Mouse (Mus musculus): ENCODE data around the gene Sema4a. TPM values are rescaled to one million over a fixed set of nuclear protein-coding genes. Genes with fewer than 3 reads are reported as not detected.
A peak's percentile ranks its signal among the peaks of the same experiment; 100 is the strongest.
"Not testable (repeated sequence)": the region's sequence is repeated elsewhere in the genome, so short reads cannot be mapped to it uniquely, and the experiment has no call there.

The Sema4a gene
- total and polyA plus RNA-seq, 2 experiments from 2014 or later = 0.93 to 2.1 TPM

DNA sequence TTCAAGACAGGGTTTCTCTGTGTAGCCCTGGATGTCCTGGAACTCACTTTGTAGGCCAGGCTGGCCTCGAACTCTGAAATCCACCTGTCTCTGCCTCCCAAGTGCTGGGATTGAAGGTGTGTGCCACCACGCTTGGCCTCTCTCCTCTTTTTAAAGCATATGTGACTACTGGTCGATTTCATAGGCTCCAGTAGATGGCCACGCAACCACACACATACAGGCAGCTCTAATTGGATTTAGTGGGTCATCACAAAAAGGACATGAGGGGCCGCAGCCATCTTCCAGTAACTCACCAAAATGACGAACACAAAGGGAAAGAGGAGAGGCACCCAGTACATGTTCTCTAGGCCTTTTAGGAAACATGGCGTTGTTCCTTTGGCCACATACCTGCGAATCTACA lies 32.3 kb downstream of the Sema4a start:
- not testable (repeated sequence) for H3K4me2 ChIP-seq (ENCODE audit: low read depth, low read length)
- 62% methylated on average over 8 of the region's 8 CpGs for whole genome bisulfite sequencing
- peaks cover 10% of the 10 kb centered on the region for H3K4me1 ChIP-seq (ENCODE audit: control insufficient read depth, insufficient read depth)

GRCm38 (mm10) chr3:88427342-88427905 lies 33.6 kb downstream of the Sema4a start:
- Histone ChIP-seq H3K9me3 (replicated peaks; ENCODE audit: control insufficient read depth, low read length) (no peaks in the 10 kb centered on the region), H3K27me3 (ENCODE audit: control insufficient read depth, insufficient read depth, low read length) (no peaks in the 10 kb centered on the region), H3K27ac (ENCODE audit: low read depth) (no peak overlapping the region), H3K4me3 (ENCODE audit: low read depth, low read length) (no peak overlapping the region), H3K4me2 (ENCODE audit: low read depth, low read length) (no peak overlapping the region), H3K4me1 (ENCODE audit: control insufficient read depth, insufficient read depth) (peaks cover 14% of the 10 kb centered on the region), H3K9ac (replicated peaks; ENCODE audit: low read depth, low read length) (no peak overlapping the region), H3K36me3 (replicated peaks; ENCODE audit: control insufficient read depth, insufficient read depth, low read length) (no peaks in the 10 kb centered on the region)
- 58% methylated on average over 4 of the region's 4 CpGs for WGBS
- DNase-seq (ENCODE audit: low spot score) = no peak
- TF ChIP-seq CTCF (IDR thresholded peaks at IDR 0.05; ENCODE audit: low read depth) = no peak
- no peak for ATAC-seq (ENCODE audit: insufficient read depth, low read depth)

More for the DNA sequence above, 32.3 kb downstream of the Sema4a start:
- not testable (repeated sequence) for DNase-seq (ENCODE audit: low spot score); H3K27ac ChIP-seq (ENCODE audit: low read depth); ATAC-seq (ENCODE audit: insufficient read depth, low read depth); H3K9me3 ChIP-seq (replicated peaks; ENCODE audit: control insufficient read depth, low read length); H3K4me3 ChIP-seq (ENCODE audit: low read depth, low read length); H3K27me3 ChIP-seq (ENCODE audit: control insufficient read depth, insufficient read depth, low read length); H3K9ac ChIP-seq (replicated peaks; ENCODE audit: low read depth, low read length); H3K36me3 ChIP-seq (replicated peaks; ENCODE audit: control insufficient read depth, insufficient read depth, low read length)
- TF ChIP-seq CTCF (IDR thresholded peaks at IDR 0.05; ENCODE audit: low read depth) = peak; percentile 37

DNA sequence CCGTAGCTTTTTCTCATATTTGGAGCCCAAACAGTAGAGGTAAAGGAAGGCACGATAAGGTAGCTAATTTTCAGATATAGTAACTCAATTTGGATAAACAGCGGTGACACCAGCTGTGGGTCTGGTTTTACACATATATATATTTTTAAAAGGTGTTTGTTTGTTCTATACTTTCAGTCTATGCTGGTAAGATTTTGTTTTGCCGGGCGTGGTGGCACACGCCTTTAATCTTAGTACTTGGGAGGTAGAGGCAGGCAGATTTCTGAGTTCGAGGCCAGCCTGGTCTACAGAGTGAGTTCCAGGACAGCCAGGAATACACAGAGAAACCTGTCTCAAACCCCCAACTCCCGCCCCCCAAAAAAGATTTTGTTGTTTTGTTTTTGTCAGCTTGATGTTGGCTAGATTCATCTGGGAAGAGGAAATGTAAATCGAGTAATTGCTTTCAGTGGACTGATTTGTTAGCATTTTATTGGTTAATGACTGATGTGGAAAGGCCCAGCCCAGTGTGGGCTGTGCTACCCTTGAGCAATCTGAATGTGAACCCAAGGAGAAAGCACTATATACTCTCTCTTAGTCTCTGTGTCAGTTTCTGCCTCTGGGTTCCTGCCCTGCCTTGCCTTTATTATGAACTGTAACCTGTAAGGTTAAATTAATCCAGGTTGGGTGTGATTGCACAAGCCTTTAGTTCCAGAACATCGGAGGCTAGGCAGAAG lies 35.1 kb downstream of the Sema4a start:
- no peak for DNase-seq (ENCODE audit: low spot score)
- peak overlapping the region; percentile 46; the same call in 1 of the 2 replicates for H3K9ac ChIP-seq (replicated peaks; ENCODE audit: low read depth, low read length)
- H3K4me3 ChIP-seq (ENCODE audit: low read depth, low read length) = peak overlapping the region; percentile 78; the same call in 1 of the 2 replicates
- peaks cover 14% of the 10 kb centered on the region for H3K4me1 ChIP-seq (ENCODE audit: control insufficient read depth, insufficient read depth)
- H3K36me3 ChIP-seq (replicated peaks; ENCODE audit: control insufficient read depth, insufficient read depth, low read length) = peaks cover 8% of the 10 kb centered on the region
- no peak overlapping the region for H3K27ac ChIP-seq (ENCODE audit: low read depth)
- H3K27me3 ChIP-seq (ENCODE audit: control insufficient read depth, insufficient read depth, low read length) = no peaks in the 10 kb centered on the region
- no peaks in the 10 kb centered on the region for H3K9me3 ChIP-seq (replicated peaks; ENCODE audit: control insufficient read depth, low read length)
- 77% methylated on average over 10 of the region's 10 CpGs for WGBS
- peak overlapping the region; percentile 91 for H3K4me2 ChIP-seq (ENCODE audit: low read depth, low read length)
- no peak for TF ChIP-seq CTCF (IDR thresholded peaks at IDR 0.05; ENCODE audit: low read depth)
- no peak for TF ChIP-seq EP300 (IDR thresholded peaks at IDR 0.05; ENCODE audit: low read depth)
- ATAC-seq (ENCODE audit: insufficient read depth, low read depth) = no peak

DNA sequence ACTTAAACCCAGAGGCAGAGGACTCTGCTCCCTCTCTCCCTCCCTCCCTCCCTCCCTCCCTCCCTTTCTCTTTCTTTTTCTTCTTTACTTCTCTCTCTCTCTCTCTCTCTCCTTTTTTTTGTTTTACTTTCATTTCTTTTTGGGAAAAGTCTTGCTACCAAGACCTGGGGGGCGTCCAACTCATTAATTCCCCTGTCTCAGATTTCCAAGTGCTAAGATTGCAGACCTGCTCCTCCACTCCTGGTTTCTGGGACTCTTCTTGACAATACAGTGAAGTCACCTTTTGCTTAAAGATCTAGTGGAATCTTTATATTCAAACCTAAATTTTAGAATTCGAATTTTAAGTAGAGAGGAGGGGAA lies 35.7 kb downstream of the Sema4a start:
- no peaks in the 10 kb centered on the region for H3K27me3 ChIP-seq (ENCODE audit: control insufficient read depth, insufficient read depth, low read length)
- H3K27ac ChIP-seq (ENCODE audit: low read depth) = no peak overlapping the region
- H3K4me3 ChIP-seq (ENCODE audit: low read depth, low read length) = peak overlapping the region; percentile 78
- H3K9ac ChIP-seq (replicated peaks; ENCODE audit: low read depth, low read length) = peak overlapping the region; percentile 46
- H3K9me3 ChIP-seq (replicated peaks; ENCODE audit: control insufficient read depth, low read length) = no peaks in the 10 kb centered on the region
- H3K36me3 ChIP-seq (replicated peaks; ENCODE audit: control insufficient read depth, insufficient read depth, low read length) = peaks cover 13% of the 10 kb centered on the region
- no peak for ATAC-seq (ENCODE audit: insufficient read depth, low read depth)
- TF ChIP-seq CTCF (IDR thresholded peaks at IDR 0.05; ENCODE audit: low read depth) (no peak), EP300 (IDR thresholded peaks at IDR 0.05; ENCODE audit: low read depth) (no peak)
- DNase-seq (ENCODE audit: low spot score) = no peak
- H3K4me2 ChIP-seq (ENCODE audit: low read depth, low read length) = peak overlapping the region; percentile 91
- WGBS = 11% methylated on average over 2 of the region's 2 CpGs
- H3K4me1 ChIP-seq (ENCODE audit: control insufficient read depth, insufficient read depth) = peaks cover 14% of the 10 kb centered on the region

GRCm38 (mm10) chr3:88424605-88425329 lies 36.2 kb downstream of the Sema4a start, which contains the start of gene Slc25a44:
Slc25a44 (minus strand) TSS chr3:88425139.
- peak; percentile 99 for DNase-seq (ENCODE audit: low spot score)
- TF ChIP-seq CTCF (IDR thresholded peaks at IDR 0.05; ENCODE audit: low read depth) (no peak), EP300 (IDR thresholded peaks at IDR 0.05; ENCODE audit: low read depth) (0 out of 2 replicates have a peak, but pooled peaks have one; percentile 4)
- Histone ChIP-seq H3K9me3 (replicated peaks; ENCODE audit: control insufficient read depth, low read length) (no peaks in the 10 kb centered on the region), H3K4me3 (ENCODE audit: low read depth, low read length) (peak within 1 kb of the TSS; percentile 78), H3K36me3 (replicated peaks; ENCODE audit: control insufficient read depth, insufficient read depth, low read length) (peaks cover 18% of the 10 kb centered on the region), H3K27ac (ENCODE audit: low read depth) (peak within 1 kb of the TSS; percentile 40), H3K4me2 (ENCODE audit: low read depth, low read length) (peak within 1 kb of the TSS; percentile 91), H3K9ac (replicated peaks; ENCODE audit: low read depth, low read length) (peak within 1 kb of the TSS; percentile 74), H3K4me1 (ENCODE audit: control insufficient read depth, insufficient read depth) (peaks cover 14% of the 10 kb centered on the region), H3K27me3 (ENCODE audit: control insufficient read depth, insufficient read depth, low read length) (no peaks in the 10 kb centered on the region)
- under 1% methylated on average over 35 of the region's 35 CpGs for WGBS
- ATAC-seq (ENCODE audit: insufficient read depth, low read depth) = peak; percentile 99

All from heart, postnatal 0 days (tissue).